Mouse (Mus musculus) cerebellum, adult 2 months (tissue): ENCODE results near the gene Tmem79. TPM values are rescaled to one million over a fixed set of nuclear protein-coding genes. Genes with fewer than 3 reads are reported as not detected.
"Not testable (repeated sequence)": the region's sequence is repeated elsewhere in the genome, so short reads cannot be mapped to it uniquely, and the experiment has no call there.

Experiments
- DNase-seq, 2 experiments: peaks; one replicate each; pipeline ENCODE4 v3.0.0; 2021
- H3K27ac ChIP-seq: fragments of 200-500 bp; 2 replicates; pipeline ENCODE4 v1.5.1; 2012; ENCODE audit warnings: low read length, control low read depth, inconsistent platforms; ENCODE audit not compliant: insufficient read depth
- H3K27me3 ChIP-seq: fragments of 200-500 bp; 2 replicates; pipeline ENCODE4 v1.6.1; 2012; ENCODE audit warnings: inconsistent platforms, mild to moderate bottlenecking, low read length, moderate library complexity; ENCODE audit not compliant: control insufficient read depth, insufficient read depth
- H3K4me1 ChIP-seq: fragments of 200-500 bp; 2 replicates; pipeline ENCODE4 v1.6.1; 2011; ENCODE audit warnings: low read length; ENCODE audit not compliant: control insufficient read depth, insufficient read depth
- H3K4me3 ChIP-seq: fragments of 200-500 bp; replicated peaks from 2 replicates; pipeline ENCODE3; 2011; ENCODE audit warnings: mild to moderate bottlenecking, low read depth, low read length, control low read depth; ENCODE audit not compliant: insufficient read depth
- CTCF ChIP-seq: fragments of 200-500 bp; IDR thresholded peaks from 2 replicates; pipeline ENCODE4 v1.5.1; 2011; ENCODE audit warnings: low read depth, mild to moderate bottlenecking, control low read depth, low read length, moderate library complexity, borderline replicate concordance; ENCODE audit not compliant: insufficient read depth
- POLR2A ChIP-seq: fragments of 200-500 bp; IDR thresholded peaks from 2 replicates; pipeline ENCODE4 v1.6.1; 2011; ENCODE audit warnings: low read length, control low read depth, borderline replicate concordance; ENCODE audit not compliant: insufficient read depth
- WGBS: fragments of 180-500 bp; shearing (Covaris S2); methylation state at CpG from one replicate; pipeline ENCODE4 v1.1.7; 2018; 5-methylcytosine and 5-hydroxymethylcytosine counted together
- polyA plus RNA-seq: library from polyadenylated mRNA; depleted of rRNA; stranded (reverse); fragments of >200 nt; gene quantifications from 2 replicates; pipeline ENCODE4 v1.2.3, GENCODE M21; 2012

Gene Tmem79
- polyA plus RNA-seq, 1 experiment, result 1.3 TPM

DNA sequence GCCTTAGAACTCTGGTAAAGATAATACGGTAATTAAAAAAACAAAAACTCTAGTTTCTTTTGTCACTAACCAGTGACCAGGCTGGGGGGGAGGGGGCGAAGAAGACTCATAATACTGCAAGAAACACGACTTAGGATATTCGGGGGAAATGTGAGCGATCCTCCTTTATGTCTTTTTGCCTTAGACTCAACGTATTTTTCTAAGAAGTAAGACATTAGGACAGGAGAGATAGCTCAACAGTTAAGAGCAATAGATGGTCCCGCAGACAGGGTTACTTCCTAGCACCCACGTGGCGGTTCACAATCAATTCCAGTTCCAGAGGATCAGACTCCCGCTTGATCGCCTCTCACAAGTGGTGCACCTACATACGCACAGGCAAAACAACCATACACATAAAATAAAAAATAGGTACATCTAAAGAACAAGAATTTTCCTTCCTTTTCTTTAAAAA is 39.8 kb downstream of the Tmem79 start:
- DNase-seq, result no peak
- Histone ChIP-seq H3K4me1 (no peaks in the 10 kb centered on the region; the same call in 1 of the 2 replicates), H3K27me3 (no peaks in the 10 kb centered on the region), H3K4me3 (peak overlapping the region; percentile 70), H3K27ac (no peak overlapping the region)
- under 1% methylated on average over 12 of the region's 12 CpGs for WGBS
- TF ChIP-seq CTCF, result no peak
- TF ChIP-seq POLR2A, result no peak

- not testable (repeated sequence) for H3K4me3 ChIP-seq, DNase-seq, H3K27me3 ChIP-seq, H3K4me1 ChIP-seq, H3K27ac ChIP-seq
- WGBS, result 69% methylated on average over 1 of the region's 1 CpGs
These were observed 40.7 kb downstream of the Tmem79 start for GRCm38 (mm10) chr3:88295272-88295671.

DNA sequence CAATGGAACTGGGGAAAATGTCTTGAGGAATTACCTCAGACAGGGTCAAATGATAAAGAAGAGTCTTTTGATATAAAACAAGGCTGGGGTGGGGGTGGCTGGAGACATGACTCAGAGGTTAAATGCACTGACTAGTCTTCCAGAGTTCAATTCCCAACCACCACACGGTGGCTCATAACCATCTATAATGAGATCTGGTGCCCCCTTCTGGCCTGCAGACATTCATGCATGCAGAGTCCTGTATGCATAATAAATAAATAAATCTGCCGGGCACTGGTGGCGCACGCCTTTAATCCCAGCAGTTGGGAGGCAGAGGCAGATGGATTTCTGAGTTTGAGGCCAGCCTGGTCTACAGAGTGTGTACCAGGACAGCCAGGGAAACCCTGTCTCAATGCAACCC is 44.0 kb downstream of the Tmem79 start:
- H3K4me3 ChIP-seq, result no peak overlapping the region
- 29% methylated on average over 4 of the region's 4 CpGs for WGBS
- H3K27ac ChIP-seq, result no peak overlapping the region
- no peaks in the 10 kb centered on the region for H3K4me1 ChIP-seq
- H3K27me3 ChIP-seq, result no peaks in the 10 kb centered on the region
- TF ChIP-seq CTCF (no peak), POLR2A (no peak)
- peak in 1 of 2 experiments; percentile 15 for DNase-seq

DNA sequence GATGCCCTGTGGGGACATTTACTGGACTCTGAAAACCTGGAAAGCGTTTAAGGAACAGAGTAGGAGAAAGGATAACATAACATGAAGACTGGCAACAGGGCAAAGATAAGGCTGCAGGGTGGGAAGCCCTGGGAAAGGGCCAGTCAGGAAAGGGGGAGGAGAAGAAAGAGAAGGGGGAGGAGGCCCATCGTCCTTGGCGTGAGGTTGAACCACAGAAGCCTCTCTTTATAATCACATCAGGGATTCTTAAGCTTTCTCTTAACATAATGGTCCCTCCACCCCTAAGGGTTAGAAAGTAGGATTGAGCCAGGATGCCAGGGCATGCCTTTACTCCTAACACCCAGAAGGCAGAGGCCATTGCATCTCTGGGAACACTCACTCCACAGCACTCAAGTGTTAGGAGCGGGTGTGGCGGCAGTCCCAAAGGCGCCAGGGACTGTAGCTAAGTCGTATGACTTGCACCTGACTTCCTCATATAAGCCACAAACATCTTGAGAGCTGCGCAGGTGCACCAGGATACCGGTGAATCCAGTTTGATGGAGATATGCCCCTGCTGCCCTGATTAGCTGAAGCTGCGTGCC is 47.7 kb downstream of the Tmem79 start:
- DNase-seq, H3K4me1 ChIP-seq, H3K27ac ChIP-seq, H3K4me3 ChIP-seq, H3K27me3 ChIP-seq: not testable (repeated sequence)
- 67% methylated on average over 10 of the region's 10 CpGs for WGBS

DNA sequence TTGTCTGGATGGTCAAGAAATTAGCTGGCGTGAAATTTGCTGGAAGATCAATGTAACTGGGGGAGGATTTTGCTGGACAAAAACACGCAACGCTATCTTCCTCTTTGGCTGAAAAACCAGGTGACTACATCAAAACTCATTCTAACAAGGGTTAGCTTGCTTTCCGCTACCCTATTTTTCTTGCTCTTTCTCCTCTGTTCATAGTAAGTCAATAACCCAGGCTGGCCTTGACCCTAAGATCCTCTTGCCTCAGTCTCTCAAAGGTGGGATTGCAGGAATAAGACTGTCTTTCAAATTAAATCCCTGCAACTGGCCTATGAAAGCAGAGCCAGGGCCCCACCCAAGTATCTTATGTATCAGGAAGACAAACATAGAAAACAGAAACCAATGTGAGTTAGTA is 48.8 kb downstream of the Tmem79 start, which contains the start of gene Gm38392:
TSS of gene Gm38392 (minus strand) at position 101 of the 400 bp plus-strand sequence.
- TF ChIP-seq POLR2A (no peak), CTCF (no peak)
- Histone ChIP-seq H3K4me1 (no peaks in the 10 kb centered on the region), H3K27ac (no peak within 1 kb of the TSS), H3K4me3 (no peak within 1 kb of the TSS), H3K27me3 (no peaks in the 10 kb centered on the region)
- no peak for DNase-seq
- 99% methylated on average over 4 of the region's 4 CpGs for WGBS

DNA sequence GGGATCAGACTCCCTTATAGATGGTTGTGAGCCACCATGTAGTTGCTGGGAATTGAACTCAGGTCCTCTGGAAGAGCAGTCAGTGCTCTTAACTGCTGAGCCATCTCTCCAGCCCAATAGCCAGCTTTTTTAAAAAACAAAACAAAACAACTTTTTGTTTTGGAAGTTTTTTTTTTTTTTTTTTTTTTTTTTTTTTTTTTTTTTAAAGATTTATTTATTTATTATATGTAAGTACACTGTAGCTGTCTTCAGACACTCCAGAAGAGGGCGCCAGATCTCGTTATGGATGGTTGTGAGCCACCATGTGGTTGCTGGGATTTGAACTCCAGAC is 50.4 kb downstream of the Tmem79 start:
- not testable (repeated sequence) for H3K4me1 ChIP-seq, H3K27me3 ChIP-seq, DNase-seq, H3K4me3 ChIP-seq, H3K27ac ChIP-seq
- WGBS, result 100% methylated on average over 2 of the region's 2 CpGs

GRCm38 (mm10) chr3:88284815-88285564 is 51.0 kb downstream of the Tmem79 start:
- H3K27me3 ChIP-seq, result not testable (repeated sequence)
- WGBS, result 94% methylated on average over 14 of the region's 14 CpGs

DNA sequence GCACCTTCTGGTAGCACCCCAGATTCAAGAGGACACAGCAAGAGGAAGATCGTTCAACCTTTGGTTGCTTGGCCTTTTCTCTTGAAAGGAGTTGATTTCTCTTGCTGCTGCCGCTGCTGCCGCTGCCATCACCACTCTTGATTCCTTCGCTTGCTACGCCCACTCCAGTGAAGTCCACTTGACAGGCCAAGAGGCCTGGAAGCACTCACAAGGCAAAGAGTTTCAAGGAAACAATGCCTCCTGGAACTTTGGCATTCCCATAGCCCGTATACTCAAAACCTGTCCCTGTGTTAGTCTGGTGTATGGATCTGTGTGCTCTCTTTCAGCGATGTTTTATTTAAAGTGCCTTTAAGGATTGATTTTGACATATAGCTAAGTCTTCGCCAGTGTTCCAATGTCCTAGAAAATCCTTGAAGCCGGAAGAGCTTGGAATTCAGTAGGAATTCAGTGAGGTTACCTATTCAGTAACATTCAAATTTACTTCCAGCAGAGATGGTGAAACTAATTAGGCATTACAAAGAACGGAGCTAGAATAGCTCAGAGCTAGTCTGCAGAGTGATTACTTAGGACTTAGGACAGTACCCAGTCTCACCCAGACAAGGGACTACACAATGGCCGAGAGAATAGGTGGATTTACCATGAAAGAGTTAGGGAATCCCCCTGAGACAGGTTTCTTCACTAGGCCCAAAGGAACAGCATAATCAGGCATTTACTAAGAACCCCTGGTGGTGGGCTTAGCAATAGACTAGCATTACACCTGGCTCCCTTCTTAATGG is 54.6 kb downstream of the Tmem79 start:
- not testable (repeated sequence) for DNase-seq, H3K4me3 ChIP-seq, H3K27ac ChIP-seq, H3K27me3 ChIP-seq, H3K4me1 ChIP-seq
- 62% methylated on average over 11 of the region's 11 CpGs for WGBS

More at GRCm38 (mm10) chr3:88284815-88285564, 51.0 kb downstream of the Tmem79 start:
- H3K27ac ChIP-seq, H3K4me3 ChIP-seq, DNase-seq, H3K4me1 ChIP-seq: not testable (repeated sequence)
